Mouse (Mus musculus): Measurements from ENCODE around the gene Kcnip2. TPM values are rescaled to one million over a fixed set of nuclear protein-coding genes. Genes with fewer than 3 reads are reported as not detected.

Gene Kcnip2
- polyA plus RNA-seq, 1 experiment from 2014 or later: 1.0 TPM

GRCm38 (mm10) chr19:45751881-45752280 lies 64.0 kb downstream of the Kcnip2 start:
- H3K9ac ChIP-seq (replicated peaks; ENCODE audit: low read depth): no peak overlapping the region
- 95% methylated on average over 7 of the region's 7 CpGs for WGBS
- H3K27ac ChIP-seq (ENCODE audit: low read length): no peak overlapping the region
- ATAC-seq (no peak), DNase-seq (ENCODE audit: low spot score) (no peak)
- H3K27me3 ChIP-seq (replicated peaks; ENCODE audit: insufficient read depth, low read length): no peaks in the 10 kb centered on the region
- no peak for TF ChIP-seq EP300 (IDR thresholded peaks at IDR 0.05)
- TF ChIP-seq CTCF (IDR thresholded peaks at IDR 0.05): no peak
- H3K4me3 ChIP-seq (ENCODE audit: low read depth, low read length): no peak overlapping the region
- H3K36me3 ChIP-seq (ENCODE audit: insufficient read depth, low read length): peaks cover 44% of the 10 kb centered on the region
- no peaks in the 10 kb centered on the region for H3K9me3 ChIP-seq (ENCODE audit: low read length)
- H3K4me1 ChIP-seq (ENCODE audit: insufficient read depth, low read depth, low read length): peaks cover 8% of the 10 kb centered on the region; the same call in 1 of the 2 replicates
- no peak overlapping the region for H3K4me2 ChIP-seq (replicated peaks; ENCODE audit: low read depth, low read length)

GRCm38 (mm10) chr19:45749243-45750043 lies 66.4 kb downstream of the Kcnip2 start, which contains the start of gene Npm3:
Npm3 (minus strand) TSS chr19:45749591.
- WGBS: under 1% methylated on average over 43 of the region's 60 CpGs
- peaks cover 8% of the 10 kb centered on the region; the same call in 1 of the 2 replicates for H3K4me1 ChIP-seq (ENCODE audit: insufficient read depth, low read depth, low read length)
- peak; percentile 92 for DNase-seq (ENCODE audit: low spot score)
- H3K9me3 ChIP-seq (ENCODE audit: low read length): no peaks in the 10 kb centered on the region
- H3K27me3 ChIP-seq (replicated peaks; ENCODE audit: insufficient read depth, low read length): peaks cover 17% of the 10 kb centered on the region
- H3K27ac ChIP-seq (ENCODE audit: low read length): no peak within 1 kb of the TSS
- TF ChIP-seq EP300 (IDR thresholded peaks at IDR 0.05): no peak
- TF ChIP-seq CTCF (IDR thresholded peaks at IDR 0.05): no peak
- peak within 1 kb of the TSS; percentile 66 for H3K9ac ChIP-seq (replicated peaks; ENCODE audit: low read depth)
- H3K4me2 ChIP-seq (replicated peaks; ENCODE audit: low read depth, low read length): peak within 1 kb of the TSS; percentile 93
- peaks cover 24% of the 10 kb centered on the region for H3K36me3 ChIP-seq (ENCODE audit: insufficient read depth, low read length)
- peak; percentile 90 for ATAC-seq
- peak within 1 kb of the TSS; percentile 71 for H3K4me3 ChIP-seq (ENCODE audit: low read depth, low read length)

- peak overlapping the region; percentile 93 for H3K4me2 ChIP-seq (replicated peaks; ENCODE audit: low read depth, low read length)
- H3K27me3 ChIP-seq (replicated peaks; ENCODE audit: insufficient read depth, low read length): peaks cover 20% of the 10 kb centered on the region
- H3K9ac ChIP-seq (replicated peaks; ENCODE audit: low read depth): peak overlapping the region; percentile 66
- peak overlapping the region; percentile 71 for H3K4me3 ChIP-seq (ENCODE audit: low read depth, low read length)
- ATAC-seq (0 out of 2 replicates have a peak, but pooled peaks have one; percentile 2), DNase-seq (ENCODE audit: low spot score) (no peak)
- no peaks in the 10 kb centered on the region for H3K9me3 ChIP-seq (ENCODE audit: low read length)
- 2% methylated on average over 32 of the region's 33 CpGs for WGBS
- peaks cover 8% of the 10 kb centered on the region; the same call in 1 of the 2 replicates for H3K4me1 ChIP-seq (ENCODE audit: insufficient read depth, low read depth, low read length)
- no peak overlapping the region for H3K27ac ChIP-seq (ENCODE audit: low read length)
- TF ChIP-seq EP300 (IDR thresholded peaks at IDR 0.05): no peak
- no peak for TF ChIP-seq CTCF (IDR thresholded peaks at IDR 0.05)
- H3K36me3 ChIP-seq (ENCODE audit: insufficient read depth, low read length): peaks cover 17% of the 10 kb centered on the region
Measured at GRCm38 (mm10) chr19:45748691-45749242, 67.1 kb downstream of the Kcnip2 start.

GRCm38 (mm10) chr19:45748206-45748605 lies 67.7 kb downstream of the Kcnip2 start:
- WGBS: 39% methylated on average over 9 of the region's 9 CpGs
- no peak for ATAC-seq
- peaks cover 8% of the 10 kb centered on the region; the same call in 1 of the 2 replicates for H3K4me1 ChIP-seq (ENCODE audit: insufficient read depth, low read depth, low read length)
- no peak for DNase-seq (ENCODE audit: low spot score)
- H3K27me3 ChIP-seq (replicated peaks; ENCODE audit: insufficient read depth, low read length): peaks cover 24% of the 10 kb centered on the region
- peak overlapping the region; percentile 93 for H3K4me2 ChIP-seq (replicated peaks; ENCODE audit: low read depth, low read length)
- H3K4me3 ChIP-seq (ENCODE audit: low read depth, low read length): no peak overlapping the region
- H3K9ac ChIP-seq (replicated peaks; ENCODE audit: low read depth): no peak overlapping the region
- no peaks in the 10 kb centered on the region for H3K9me3 ChIP-seq (ENCODE audit: low read length)
- H3K27ac ChIP-seq (ENCODE audit: low read length): no peak overlapping the region
- TF ChIP-seq EP300 (IDR thresholded peaks at IDR 0.05) (no peak), CTCF (IDR thresholded peaks at IDR 0.05) (no peak)
- H3K36me3 ChIP-seq (ENCODE audit: insufficient read depth, low read length): peaks cover 14% of the 10 kb centered on the region

GRCm38 (mm10) chr19:45747028-45747867 lies 68.6 kb downstream of the Kcnip2 start:
- no peak overlapping the region for H3K4me2 ChIP-seq (replicated peaks; ENCODE audit: low read depth, low read length)
- 19% methylated on average over 11 of the region's 11 CpGs for WGBS
- ATAC-seq (peak; percentile 21), DNase-seq (ENCODE audit: low spot score) (peak; percentile 86)
- peaks cover 11% of the 10 kb centered on the region; the same call in 1 of the 2 replicates for H3K4me1 ChIP-seq (ENCODE audit: insufficient read depth, low read depth, low read length)
- peak; percentile 25; the same call in 1 of the 2 replicates for TF ChIP-seq EP300 (IDR thresholded peaks at IDR 0.05)
- peak; percentile 89 for TF ChIP-seq CTCF (IDR thresholded peaks at IDR 0.05)
- H3K9me3 ChIP-seq (ENCODE audit: low read length): no peaks in the 10 kb centered on the region
- H3K27ac ChIP-seq (ENCODE audit: low read length): no peak overlapping the region
- H3K27me3 ChIP-seq (replicated peaks; ENCODE audit: insufficient read depth, low read length): peaks cover 28% of the 10 kb centered on the region
- no peak overlapping the region for H3K4me3 ChIP-seq (ENCODE audit: low read depth, low read length)
- H3K9ac ChIP-seq (replicated peaks; ENCODE audit: low read depth): no peak overlapping the region
- H3K36me3 ChIP-seq (ENCODE audit: insufficient read depth, low read length): peaks cover 9% of the 10 kb centered on the region
